Mouse (Mus musculus): ENCODE data around the gene Gucy2d. TPM values are rescaled to one million over a fixed set of nuclear protein-coding genes. Genes with fewer than 3 reads are reported as not detected.
A peak's percentile ranks its signal among the peaks of the same experiment; 100 is the strongest.

Gene Gucy2d
- total and polyA plus RNA-seq, 2 experiments from 2014 or later, result 0.08 TPM; not detected in 1

GRCm38 (mm10) chr7:98469089-98469488 lies 28.9 kb downstream of the Gucy2d start:
- ATAC-seq (ENCODE audit: insufficient read depth, low read depth) (no peak), DNase-seq (ENCODE audit: low spot score) (no peak)
- H3K4me3 ChIP-seq (ENCODE audit: low read depth, low read length), result no peak overlapping the region
- TF ChIP-seq EP300 (IDR thresholded peaks at IDR 0.05; ENCODE audit: low read depth) (no peak), CTCF (IDR thresholded peaks at IDR 0.05; ENCODE audit: low read depth) (no peak)
- 51% methylated on average over 3 of the region's 3 CpGs for WGBS
- no peak overlapping the region for H3K9ac ChIP-seq (replicated peaks; ENCODE audit: low read depth, low read length)
- H3K27me3 ChIP-seq (ENCODE audit: control insufficient read depth, insufficient read depth, low read length), result no peaks in the 10 kb centered on the region
- no peak overlapping the region for H3K4me2 ChIP-seq (ENCODE audit: low read depth, low read length)
- no peaks in the 10 kb centered on the region for H3K4me1 ChIP-seq (ENCODE audit: control insufficient read depth, insufficient read depth)
- H3K27ac ChIP-seq (ENCODE audit: low read depth), result no peak overlapping the region
- no peaks in the 10 kb centered on the region for H3K9me3 ChIP-seq (replicated peaks; ENCODE audit: control insufficient read depth, low read length)
- H3K36me3 ChIP-seq (replicated peaks; ENCODE audit: control insufficient read depth, insufficient read depth, low read length), result no peaks in the 10 kb centered on the region

GRCm38 (mm10) chr7:98472529-98472928 lies 32.3 kb downstream of the Gucy2d start:
- Histone ChIP-seq H3K36me3 (replicated peaks; ENCODE audit: control insufficient read depth, insufficient read depth, low read length) (no peaks in the 10 kb centered on the region), H3K27ac (ENCODE audit: low read depth) (no peak overlapping the region), H3K9ac (replicated peaks; ENCODE audit: low read depth, low read length) (no peak overlapping the region), H3K9me3 (replicated peaks; ENCODE audit: control insufficient read depth, low read length) (no peaks in the 10 kb centered on the region), H3K4me3 (ENCODE audit: low read depth, low read length) (no peak overlapping the region), H3K4me1 (ENCODE audit: control insufficient read depth, insufficient read depth) (peaks cover 9% of the 10 kb centered on the region), H3K27me3 (ENCODE audit: control insufficient read depth, insufficient read depth, low read length) (no peaks in the 10 kb centered on the region), H3K4me2 (ENCODE audit: low read depth, low read length) (no peak overlapping the region)
- 77% methylated on average over 2 of the region's 2 CpGs for WGBS
- DNase-seq (ENCODE audit: low spot score) (no peak), ATAC-seq (ENCODE audit: insufficient read depth, low read depth) (no peak)
- TF ChIP-seq CTCF (IDR thresholded peaks at IDR 0.05; ENCODE audit: low read depth) (no peak), EP300 (IDR thresholded peaks at IDR 0.05; ENCODE audit: low read depth) (no peak)

- no peak overlapping the region for H3K27ac ChIP-seq (ENCODE audit: low read depth)
- TF ChIP-seq EP300 (IDR thresholded peaks at IDR 0.05; ENCODE audit: low read depth), result no peak
- TF ChIP-seq CTCF (IDR thresholded peaks at IDR 0.05; ENCODE audit: low read depth), result no peak
- no peak overlapping the region for H3K4me3 ChIP-seq (ENCODE audit: low read depth, low read length)
- peaks cover 9% of the 10 kb centered on the region for H3K4me1 ChIP-seq (ENCODE audit: control insufficient read depth, insufficient read depth)
- H3K9me3 ChIP-seq (replicated peaks; ENCODE audit: control insufficient read depth, low read length), result no peaks in the 10 kb centered on the region
- H3K9ac ChIP-seq (replicated peaks; ENCODE audit: low read depth, low read length), result no peak overlapping the region
- 0 out of 2 replicates have a peak, but pooled peaks cover 2% of the 10 kb centered on the region for H3K27me3 ChIP-seq (ENCODE audit: control insufficient read depth, insufficient read depth, low read length)
- ATAC-seq (ENCODE audit: insufficient read depth, low read depth) (no peak), DNase-seq (ENCODE audit: low spot score) (no peak)
- no peak overlapping the region for H3K4me2 ChIP-seq (ENCODE audit: low read depth, low read length)
- H3K36me3 ChIP-seq (replicated peaks; ENCODE audit: control insufficient read depth, insufficient read depth, low read length), result no peaks in the 10 kb centered on the region
- 96% methylated on average over 1 of the region's 1 CpGs for WGBS
Measured at GRCm38 (mm10) chr7:98474558-98474957, 34.3 kb downstream of the Gucy2d start.

- Histone ChIP-seq H3K4me3 (ENCODE audit: low read depth, low read length) (no peak overlapping the region), H3K4me1 (ENCODE audit: control insufficient read depth, insufficient read depth) (peaks cover 9% of the 10 kb centered on the region), H3K9me3 (replicated peaks; ENCODE audit: control insufficient read depth, low read length) (no peaks in the 10 kb centered on the region), H3K9ac (replicated peaks; ENCODE audit: low read depth, low read length) (no peak overlapping the region), H3K36me3 (replicated peaks; ENCODE audit: control insufficient read depth, insufficient read depth, low read length) (no peaks in the 10 kb centered on the region), H3K27ac (ENCODE audit: low read depth) (no peak overlapping the region), H3K4me2 (ENCODE audit: low read depth, low read length) (no peak overlapping the region), H3K27me3 (ENCODE audit: control insufficient read depth, insufficient read depth, low read length) (0 out of 2 replicates have a peak, but pooled peaks cover 3% of the 10 kb centered on the region)
- DNase-seq (ENCODE audit: low spot score), result no peak
- TF ChIP-seq EP300 (IDR thresholded peaks at IDR 0.05; ENCODE audit: low read depth), result no peak
- TF ChIP-seq CTCF (IDR thresholded peaks at IDR 0.05; ENCODE audit: low read depth), result no peak
- WGBS, result 62% methylated on average over 4 of the region's 4 CpGs
- 0 out of 2 replicates have a peak, but pooled peaks have one; percentile 35 for ATAC-seq (ENCODE audit: insufficient read depth, low read depth)
Measured at GRCm38 (mm10) chr7:98477153-98477552, 36.9 kb downstream of the Gucy2d start.

- TF ChIP-seq CTCF (IDR thresholded peaks at IDR 0.05; ENCODE audit: low read depth) (no peak), EP300 (IDR thresholded peaks at IDR 0.05; ENCODE audit: low read depth) (no peak)
- no peak overlapping the region for H3K27ac ChIP-seq (ENCODE audit: low read depth)
- no peak overlapping the region for H3K4me2 ChIP-seq (ENCODE audit: low read depth, low read length)
- 0 out of 2 replicates have a peak, but pooled peaks cover 3% of the 10 kb centered on the region for H3K27me3 ChIP-seq (ENCODE audit: control insufficient read depth, insufficient read depth, low read length)
- H3K36me3 ChIP-seq (replicated peaks; ENCODE audit: control insufficient read depth, insufficient read depth, low read length), result no peaks in the 10 kb centered on the region
- H3K9ac ChIP-seq (replicated peaks; ENCODE audit: low read depth, low read length), result no peak overlapping the region
- no peaks in the 10 kb centered on the region for H3K9me3 ChIP-seq (replicated peaks; ENCODE audit: control insufficient read depth, low read length)
- no peak for ATAC-seq (ENCODE audit: insufficient read depth, low read depth)
- H3K4me3 ChIP-seq (ENCODE audit: low read depth, low read length), result no peak overlapping the region
- WGBS, result 79% methylated on average over 1 of the region's 1 CpGs
- peaks cover 19% of the 10 kb centered on the region for H3K4me1 ChIP-seq (ENCODE audit: control insufficient read depth, insufficient read depth)
- no peak for DNase-seq (ENCODE audit: low spot score)
Measured at GRCm38 (mm10) chr7:98480481-98480880, 40.3 kb downstream of the Gucy2d start.
